Mouse (Mus musculus) spleen, postnatal 4 days (tissue): ENCODE results near the gene Arntl.
"Not testable (repeated sequence)": the region's sequence is repeated elsewhere in the genome, so short reads cannot be mapped to it uniquely, and the experiment has no call there.

Experiments
- DNase-seq, 2 experiments: peaks; one replicate each; pipeline ENCODE4 v3.0.0; 2022; ENCODE audit warnings: low spot score in 2 of 2

Arntl gene

DNA sequence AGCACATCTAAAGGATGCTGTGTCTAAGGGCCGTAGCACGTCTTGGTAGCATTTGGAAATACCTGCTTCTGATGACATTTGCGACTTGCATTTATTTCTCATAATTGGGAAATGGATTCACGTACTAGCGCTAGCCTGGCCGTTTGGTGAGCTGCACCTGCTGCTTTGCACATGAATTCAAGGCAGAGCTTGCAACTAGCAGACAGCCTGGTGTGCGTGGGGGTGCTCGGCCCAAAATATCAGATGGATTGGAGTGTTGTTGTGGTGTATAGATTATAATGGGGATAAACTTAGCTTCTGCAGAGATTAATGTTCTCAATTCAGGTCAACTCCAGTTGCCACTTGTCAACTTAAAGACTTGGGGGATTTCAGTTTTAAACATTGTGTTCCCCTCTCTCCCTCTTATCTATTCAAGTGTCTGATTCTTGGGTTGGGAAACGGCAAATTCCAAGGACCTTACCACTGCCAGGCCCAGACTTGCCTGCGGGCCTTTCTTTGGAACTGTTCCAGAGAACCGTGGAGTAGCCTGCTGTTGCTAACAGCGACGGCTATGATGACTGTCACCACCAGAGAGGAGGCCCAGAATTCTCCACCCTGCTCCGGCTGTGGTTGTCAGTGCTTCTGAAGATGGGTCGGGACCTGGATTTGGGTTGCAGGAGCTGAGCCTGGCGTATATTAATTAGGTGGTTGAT is 42.0 kb downstream of the Arntl start:
- DNase-seq, result no peak

DNA sequence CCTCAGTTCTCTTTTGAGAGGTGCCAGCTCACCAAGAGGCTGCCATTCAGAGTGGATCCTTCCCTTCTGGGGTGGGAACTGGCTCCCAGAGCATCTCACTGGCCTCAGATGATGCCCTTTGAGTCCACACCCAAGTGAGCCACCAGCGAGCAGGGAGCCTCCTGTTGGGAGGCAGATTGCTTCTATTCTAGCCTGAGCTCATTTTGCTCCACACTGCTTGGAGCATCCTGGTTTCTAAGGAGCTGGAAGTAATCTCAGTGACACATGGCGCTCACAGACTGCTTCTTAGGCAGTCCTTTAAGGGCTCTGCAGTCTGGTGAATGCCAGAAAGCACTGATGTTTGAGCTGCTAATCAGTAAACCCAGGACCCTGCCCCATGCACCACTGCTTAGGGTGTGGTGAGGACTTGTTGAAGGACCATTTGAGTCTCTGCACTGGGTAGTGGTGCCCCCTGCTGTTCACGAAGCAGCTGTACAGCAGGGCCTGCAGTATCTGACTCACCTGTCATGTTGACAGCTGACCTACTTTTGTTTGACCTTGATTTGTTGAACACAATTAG is 43.2 kb downstream of the Arntl start:
- no peak for DNase-seq

DNA sequence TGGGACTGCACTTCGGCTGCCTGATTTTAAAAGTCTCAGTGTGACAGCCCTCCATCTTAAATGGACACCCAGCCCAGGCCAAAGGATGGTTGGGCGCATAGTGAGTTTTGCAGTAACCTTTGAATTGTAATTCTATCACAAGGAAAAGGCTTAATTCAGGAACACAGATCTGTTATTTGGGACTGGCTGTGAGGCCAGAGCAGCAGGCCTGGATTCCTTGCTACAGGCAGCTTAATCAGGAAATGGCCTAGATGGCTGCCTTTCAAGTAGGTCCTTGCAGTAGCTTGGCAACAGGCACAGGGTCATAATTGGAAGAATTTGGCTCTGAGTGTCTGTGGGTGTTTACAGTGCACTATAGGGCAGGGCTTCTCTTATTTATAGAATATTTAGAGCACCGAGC is 43.7 kb downstream of the Arntl start:
- no peak for DNase-seq

- no peak for DNase-seq
Observed at GRCm38 (mm10) chr7:113251554-113251953, 44.3 kb downstream of the Arntl start.

DNA sequence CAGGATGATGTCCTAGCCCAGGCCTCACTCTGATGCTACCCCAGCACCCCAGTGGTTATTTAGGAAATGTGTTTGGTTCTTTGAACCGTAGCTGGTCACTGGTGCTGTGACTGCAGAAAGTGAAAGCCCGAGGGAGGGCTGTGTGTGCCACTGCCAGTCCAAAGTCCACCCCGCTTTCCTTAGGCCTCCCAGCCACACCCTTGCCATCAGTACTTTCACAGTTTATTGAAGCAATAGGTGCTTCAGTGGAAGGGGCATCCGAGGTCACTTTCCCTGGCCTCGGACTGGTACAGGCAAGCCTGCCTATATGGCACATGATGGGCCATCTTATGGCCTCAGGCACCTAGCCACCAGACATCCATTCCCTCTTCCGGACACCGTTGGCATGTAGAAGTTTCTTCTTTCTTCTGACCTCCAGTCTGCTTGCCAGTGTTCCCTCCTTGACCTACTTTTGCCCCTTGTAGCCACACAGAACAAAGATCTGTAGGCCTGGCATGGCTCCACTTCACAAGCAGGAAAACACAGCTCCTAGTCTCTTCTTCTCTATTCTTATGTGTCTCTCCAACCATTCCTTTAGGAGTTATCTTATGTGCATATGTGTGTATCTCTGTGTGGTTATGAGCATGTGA is 46.6 kb downstream of the Arntl start:
- DNase-seq, result no peak

- DNase-seq, result peak; percentile 27 to 71
Observed at GRCm38 (mm10) chr7:113256046-113256445, 48.8 kb downstream of the Arntl start.

- DNase-seq, result peak in 1 of 2 experiments; percentile 70
Observed at GRCm38 (mm10) chr7:113258430-113258829, 51.2 kb downstream of the Arntl start.

GRCm38 (mm10) chr7:113260321-113261167 is 53.3 kb downstream of the Arntl start:
- no peak for DNase-seq

GRCm38 (mm10) chr7:113261690-113262089 is 54.4 kb downstream of the Arntl start:
- DNase-seq, result no peak

DNA sequence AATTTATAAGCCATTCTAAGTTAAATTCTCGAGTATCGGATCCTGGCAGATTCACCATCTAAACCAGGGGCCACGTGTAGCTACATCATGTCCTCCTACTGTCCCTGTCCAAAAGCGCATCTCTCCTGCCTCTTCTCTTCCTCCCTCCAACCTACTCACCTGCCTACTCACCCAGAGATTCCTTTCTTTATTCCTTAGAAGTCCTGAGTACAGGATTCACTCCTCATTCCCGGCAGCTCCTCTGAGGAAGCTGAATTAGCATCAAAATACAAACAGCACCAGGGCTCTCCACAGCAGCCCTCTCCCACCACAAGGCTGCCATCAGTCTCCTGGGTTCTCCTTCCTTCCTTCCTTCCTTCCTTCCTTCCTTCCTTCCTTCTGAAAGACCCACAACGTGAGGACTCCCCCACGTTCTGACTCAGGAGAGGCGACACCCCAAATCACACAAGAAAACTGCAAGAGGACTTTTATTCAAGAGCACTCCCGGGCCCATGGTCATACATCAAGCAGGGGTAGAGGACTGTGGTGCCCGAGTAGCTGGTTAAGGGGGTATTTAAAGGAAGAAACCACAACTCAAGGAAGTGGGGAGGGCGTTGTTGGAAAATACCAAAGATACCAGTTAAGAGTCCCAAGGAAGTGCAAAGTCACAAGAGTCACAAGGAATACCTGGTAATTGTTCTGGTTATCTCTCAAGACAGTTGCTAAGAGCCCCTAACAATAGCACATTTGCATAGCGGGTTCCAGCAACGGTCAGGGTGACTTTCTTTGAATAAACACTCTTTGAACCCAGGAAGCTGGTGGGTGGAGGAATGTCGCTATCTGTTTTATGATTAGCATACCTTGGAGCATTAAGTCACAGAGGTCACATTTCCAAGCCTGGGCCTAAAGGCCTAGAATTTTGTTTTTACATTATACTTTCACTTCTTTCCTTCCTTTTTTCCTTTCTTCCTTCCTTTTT is 55.5 kb downstream of the Arntl start:
- DNase-seq, result not testable (repeated sequence)

DNA sequence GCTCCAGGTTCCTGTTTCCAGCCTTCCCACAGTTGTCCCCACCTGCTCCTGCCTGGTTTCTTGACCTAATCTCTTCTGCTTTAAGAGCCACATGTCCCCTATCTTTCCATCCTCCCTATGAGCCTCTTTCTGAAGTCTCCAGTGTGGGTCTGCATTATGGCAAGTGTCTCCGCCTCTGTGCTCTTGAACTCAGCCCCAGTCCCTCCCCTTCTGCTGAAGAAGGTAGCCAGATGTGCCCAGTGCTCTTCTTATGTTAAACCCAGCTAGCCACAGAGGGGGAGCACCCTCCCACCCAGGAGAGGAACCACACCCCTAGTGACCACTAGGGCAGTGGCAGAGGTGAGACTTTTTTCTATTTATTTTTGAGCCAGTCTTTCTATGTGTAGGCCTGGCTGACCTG is 56.7 kb downstream of the Arntl start:
- DNase-seq, result no peak

- peak; percentile 50 to 78 for DNase-seq
Observed at GRCm38 (mm10) chr7:113268287-113268686, 61.0 kb downstream of the Arntl start.

DNA sequence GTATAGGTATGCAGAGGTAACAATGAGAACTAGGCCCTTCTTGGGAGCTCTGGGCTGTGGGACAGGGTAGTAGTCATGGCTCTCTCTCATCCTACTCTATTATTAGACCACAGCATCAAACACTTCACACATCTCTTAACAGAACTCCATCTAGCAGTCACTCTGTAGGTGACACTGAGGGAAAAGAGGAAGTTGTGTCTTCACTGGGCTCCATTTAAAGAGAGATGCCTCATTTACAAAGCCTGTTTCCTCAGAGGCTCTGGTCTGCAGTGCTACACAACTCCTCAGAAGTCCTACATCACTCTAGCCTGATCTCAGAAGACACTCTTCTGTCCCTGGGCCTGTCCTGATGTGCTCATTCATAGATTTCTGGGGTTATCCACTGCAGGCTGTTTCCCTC is 61.8 kb downstream of the Arntl start:
- no peak for DNase-seq

- DNase-seq, result no peak
Observed at GRCm38 (mm10) chr7:113269921-113270320, 62.7 kb downstream of the Arntl start.

- no peak for DNase-seq
Observed at GRCm38 (mm10) chr7:113270551-113270950, 63.3 kb downstream of the Arntl start.

GRCm38 (mm10) chr7:113270991-113271390 is 63.7 kb downstream of the Arntl start:
- DNase-seq, result no peak

- no peak for DNase-seq
Observed at GRCm38 (mm10) chr7:113272338-113272997, 65.2 kb downstream of the Arntl start.

DNA sequence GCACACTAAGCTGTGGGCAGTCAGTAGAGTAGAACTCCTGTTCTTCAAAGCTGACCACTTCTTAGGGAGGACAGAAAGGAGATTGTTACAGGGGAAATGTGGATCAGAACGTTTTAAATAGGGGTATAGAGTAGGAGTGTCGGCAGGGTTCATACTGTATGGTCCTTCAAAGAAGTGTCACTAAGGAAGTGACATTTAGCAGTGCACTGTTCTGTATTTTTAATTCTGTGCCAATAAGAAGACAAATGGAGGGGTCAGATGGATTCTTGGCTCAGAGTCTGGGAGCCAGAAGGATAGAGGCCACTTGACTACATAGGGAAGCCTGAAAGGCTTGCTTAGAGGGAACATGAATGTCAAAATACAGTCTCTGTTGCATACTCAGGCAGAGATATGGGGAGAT is 70.0 kb downstream of the Arntl start:
- no peak for DNase-seq

- DNase-seq, result no peak
Observed at GRCm38 (mm10) chr7:113278493-113278892, 71.2 kb downstream of the Arntl start.

- DNase-seq, result no peak
Observed at GRCm38 (mm10) chr7:113279246-113279645, 72.0 kb downstream of the Arntl start.

DNA sequence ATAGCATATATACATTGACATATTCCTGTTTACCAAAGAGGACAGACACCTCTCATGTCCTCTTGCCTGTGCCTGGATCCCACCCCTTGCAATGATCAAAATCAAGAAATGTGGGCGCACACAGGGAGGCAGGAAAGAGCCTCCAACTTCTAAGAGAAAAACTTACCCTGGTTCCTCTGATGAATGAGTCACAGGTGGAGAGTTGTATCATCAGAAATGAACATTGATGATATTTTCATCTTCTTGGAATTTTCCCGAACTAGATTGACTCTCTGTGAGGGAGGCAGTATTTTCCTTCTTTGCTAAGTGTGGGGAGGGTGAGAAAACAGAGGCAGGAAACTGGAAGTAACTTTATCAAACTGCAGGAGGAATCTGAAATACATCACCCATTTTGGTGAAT is 78.1 kb downstream of the Arntl start:
- no peak for DNase-seq
